Mouse (Mus musculus) left cerebral cortex, postnatal 14 days (tissue): Measurements from ENCODE around the gene Mus81. TPM values are rescaled to one million over a fixed set of nuclear protein-coding genes. Genes with fewer than 3 reads are reported as not detected.

Experiments
- DNase-seq, 2 experiments: peaks; one replicate each; pipeline ENCODE4 v3.0.0; 2021 to 2022; ENCODE audit warnings: low spot score in 2 of 2, mixed read lengths in 1 of 2
- intact Hi-C: fragments of 180-260 bp; cut with DNase I; formaldehyde crosslinking; loops from one replicate; pipeline ENCODE4 v1.15.1; 2025
- total RNA-seq, 2 experiments: library from RNA; stranded (reverse); gene quantifications; 2 replicates each; pipeline ENCODE4 v1.2.3; 2021

Gene Mus81
- total RNA-seq, 2 experiments from 2014 or later, result 33.7 to 37.0 TPM

DNA sequence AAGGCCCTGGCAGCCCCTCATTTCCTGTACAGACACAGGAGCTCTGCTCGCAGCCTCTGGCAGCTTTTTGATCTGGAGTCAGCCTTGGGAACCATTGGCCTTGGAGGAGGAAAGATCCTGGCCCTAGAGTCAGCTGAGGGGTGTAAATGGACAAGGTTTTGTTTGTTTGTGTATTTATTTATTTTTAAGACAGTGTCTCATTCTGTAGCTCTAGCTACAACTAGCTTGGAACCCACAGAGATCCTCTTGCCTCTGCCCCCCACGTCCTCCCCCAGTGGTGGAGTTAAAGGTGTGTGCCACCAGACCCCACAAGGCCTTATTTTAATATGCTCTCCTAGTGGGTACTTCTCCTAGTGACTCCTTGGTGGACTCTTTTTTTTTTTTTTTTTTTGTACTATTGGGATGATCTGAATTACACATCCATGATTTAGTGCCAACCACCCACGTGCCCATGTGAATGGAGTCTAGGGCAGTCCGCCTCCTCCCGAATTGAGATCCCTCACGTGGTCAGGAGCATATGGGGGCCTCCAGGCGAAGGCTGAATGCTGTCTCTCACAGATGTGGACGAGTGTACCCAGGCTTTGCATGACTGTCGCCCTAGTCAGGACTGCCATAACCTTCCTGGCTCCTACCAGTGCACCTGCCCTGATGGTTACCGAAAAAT is 11.1 kb downstream of the Mus81 start:
- intact Hi-C loops, result no loop called here
- peak; percentile 47 to 64 for DNase-seq

GRCm38 (mm10) chr19:5475069-5475714 is 13.0 kb downstream of the Mus81 start:
- DNase-seq, result no peak
- intact Hi-C loops, result no loop called here

DNA sequence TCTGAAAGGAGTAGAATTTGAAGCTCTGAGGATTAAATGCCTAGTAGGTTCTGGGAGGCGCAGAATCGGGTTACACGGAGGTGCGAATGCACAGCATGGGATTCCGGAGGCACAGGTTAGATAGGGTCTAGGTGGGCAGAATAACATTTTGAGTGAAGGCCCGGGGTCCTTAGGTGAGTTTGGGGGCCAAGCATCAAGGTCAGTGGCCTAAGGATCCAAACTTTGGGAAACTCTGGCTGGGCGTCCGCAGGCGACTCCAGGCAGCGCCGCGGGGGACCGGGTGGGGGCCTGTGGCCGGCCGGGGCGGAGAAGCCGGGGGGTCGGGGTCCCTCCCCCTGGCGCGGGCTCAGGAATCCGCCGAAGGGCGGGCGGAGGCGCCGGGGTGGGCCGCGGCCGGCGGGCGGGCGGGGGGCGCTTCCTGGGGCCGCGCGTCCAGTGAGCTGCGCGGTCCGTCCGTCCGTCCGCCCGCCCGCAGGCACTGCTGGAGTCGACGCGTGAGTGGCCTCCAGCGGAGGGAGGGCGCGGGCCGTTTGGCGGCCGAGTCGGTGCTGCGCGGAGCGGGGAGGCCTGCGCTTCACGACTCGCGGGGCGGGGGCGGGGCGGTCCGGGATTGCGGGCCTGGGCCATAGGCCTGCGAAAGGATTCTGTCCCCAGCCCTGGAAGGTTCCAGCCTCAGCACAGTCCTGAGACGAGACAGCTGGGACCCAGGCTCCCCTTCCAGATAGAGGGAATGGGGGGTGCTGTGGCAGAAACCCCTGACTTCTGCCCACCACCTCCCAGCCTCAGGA is 13.7 kb downstream of the Mus81 start:
- DNase-seq, result no peak
- intact Hi-C loops, result no loop called here

DNA sequence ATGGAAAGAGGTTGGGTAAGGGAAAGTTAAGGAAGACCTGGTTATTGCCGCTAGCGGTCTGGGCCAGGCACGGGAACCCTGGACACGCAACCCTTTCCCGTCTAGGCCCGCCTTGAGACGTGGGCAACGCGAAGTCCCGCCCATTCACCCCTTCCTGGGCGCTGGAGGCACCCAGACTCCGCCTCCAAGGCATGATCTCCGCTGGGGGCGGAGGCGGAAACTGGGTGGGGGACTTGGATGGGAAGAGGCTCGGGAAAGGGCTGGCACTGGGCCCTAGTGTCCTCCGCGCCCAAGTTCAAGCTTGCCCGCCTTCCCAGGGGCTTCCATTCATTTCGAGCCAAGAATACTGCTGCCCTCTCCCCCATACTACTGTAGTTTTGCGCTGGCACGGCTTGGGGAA is 14.5 kb downstream of the Mus81 start, which contains the start of gene Efemp2:
Gene Efemp2 (plus strand): TSS at position 235 of the 400 bp plus-strand sequence.
- peak; percentile 50 to 71 for DNase-seq
- intact Hi-C loops, result no loop called here

DNA sequence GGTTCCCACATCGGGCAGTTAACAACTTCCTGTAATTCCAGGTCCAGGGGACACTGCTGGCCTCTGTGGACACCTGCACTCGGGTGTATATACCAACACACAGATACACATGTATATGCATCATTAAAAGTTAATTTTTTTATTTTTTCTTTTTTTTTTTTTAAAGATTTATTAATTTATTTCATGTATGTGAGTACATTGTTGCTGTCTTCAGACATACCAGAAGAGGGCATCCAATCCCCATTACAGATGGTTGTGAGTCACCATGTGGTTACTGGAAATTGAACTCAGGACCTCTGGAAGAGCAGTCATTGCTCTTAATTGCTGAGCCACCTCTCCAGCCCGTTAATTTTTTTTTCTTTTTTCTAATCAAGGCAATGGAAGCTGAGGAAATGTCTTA is 15.3 kb downstream of the Mus81 start:
- intact Hi-C loops, result no loop called here
- DNase-seq, result no peak

- DNase-seq, result no peak
- intact Hi-C loops, result no loop called here
Measured at GRCm38 (mm10) chr19:5471846-5472245, 16.4 kb downstream of the Mus81 start.

GRCm38 (mm10) chr19:5468374-5468773 is 19.8 kb downstream of the Mus81 start, which contains the start of gene Ctsw:
TSS of gene Ctsw (minus strand) at chr19:5468507.
- intact Hi-C loops, result no loop called here
- peak in 1 of 2 experiments; percentile 54 for DNase-seq

DNA sequence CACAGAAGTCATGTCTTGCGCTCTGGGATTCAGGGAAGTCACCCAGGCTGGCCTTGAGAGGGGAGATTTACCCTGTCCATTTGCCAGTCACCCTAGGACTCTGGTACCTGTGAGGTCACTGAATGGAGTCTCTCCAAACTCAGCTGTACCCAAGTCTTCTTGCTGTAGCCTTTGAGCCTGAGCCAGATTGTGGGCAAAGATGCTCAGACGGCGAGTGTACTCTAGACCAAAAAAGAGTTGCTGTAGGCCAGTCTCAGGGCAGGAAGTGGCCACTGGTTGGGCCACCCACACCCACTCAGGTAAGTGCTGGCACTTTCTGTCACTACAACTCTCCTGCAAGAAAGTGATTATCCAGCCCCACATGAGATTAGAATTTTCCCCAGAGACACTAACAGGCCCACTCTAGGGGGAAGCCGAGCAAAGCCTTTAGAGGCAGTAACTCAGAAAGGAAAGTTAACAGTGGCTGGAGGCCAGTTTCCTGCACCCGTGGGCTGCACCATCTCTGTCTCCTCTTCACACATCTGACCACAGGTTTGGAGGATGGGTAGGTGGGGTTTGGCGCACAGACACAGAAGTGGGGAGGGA is 21.2 kb downstream of the Mus81 start:
- no peak for DNase-seq
- intact Hi-C loops, result no loop called here

GRCm38 (mm10) chr19:5465037-5465436 is 23.2 kb downstream of the Mus81 start:
- intact Hi-C loops, result no loop called here
- no peak for DNase-seq

DNA sequence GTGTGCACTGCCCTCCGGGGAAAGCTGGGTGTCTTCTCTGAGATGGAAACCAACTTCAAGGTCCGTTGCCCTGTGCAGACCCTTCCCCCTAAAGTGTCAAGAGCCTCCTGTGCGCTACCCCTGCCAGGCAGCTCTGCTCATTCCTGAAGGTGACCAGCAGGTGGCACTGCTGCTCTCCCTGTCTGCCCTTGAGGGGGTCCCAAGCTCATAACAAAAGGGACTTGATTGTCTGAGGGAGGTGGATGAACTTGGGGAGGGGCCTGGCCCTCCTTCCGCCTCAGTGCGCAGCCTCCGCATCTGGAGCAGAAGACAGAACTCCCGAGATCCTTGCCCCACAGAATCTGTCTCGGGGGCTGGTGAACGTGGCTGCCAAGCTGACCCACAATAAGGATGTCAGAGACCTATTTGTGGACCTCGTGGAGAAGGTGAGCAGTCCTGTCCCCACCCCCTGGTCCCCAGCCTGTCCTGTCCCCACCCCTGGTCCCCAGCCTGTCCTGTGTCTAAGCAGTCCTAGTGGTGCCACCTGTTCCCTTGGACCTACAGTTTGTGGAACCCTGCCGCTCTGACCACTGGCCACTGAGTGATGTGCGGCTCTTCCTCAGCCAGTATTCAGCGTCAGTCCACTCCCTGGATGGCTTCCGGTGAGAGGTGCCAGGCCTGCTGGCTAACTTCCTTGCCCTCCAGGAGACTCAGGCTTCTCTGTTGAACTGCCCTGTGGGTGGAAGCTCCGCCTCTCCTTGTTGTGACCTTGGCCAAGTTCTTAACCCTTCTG is 24.2 kb downstream of the Mus81 start:
- intact Hi-C loops, result loop anchor here (5.0 kb wide), 1 partner anchor 103 kb away; the partner anchor contains the start of gene Ap5b1
- peak in 1 of 2 experiments; percentile 64 for DNase-seq

DNA sequence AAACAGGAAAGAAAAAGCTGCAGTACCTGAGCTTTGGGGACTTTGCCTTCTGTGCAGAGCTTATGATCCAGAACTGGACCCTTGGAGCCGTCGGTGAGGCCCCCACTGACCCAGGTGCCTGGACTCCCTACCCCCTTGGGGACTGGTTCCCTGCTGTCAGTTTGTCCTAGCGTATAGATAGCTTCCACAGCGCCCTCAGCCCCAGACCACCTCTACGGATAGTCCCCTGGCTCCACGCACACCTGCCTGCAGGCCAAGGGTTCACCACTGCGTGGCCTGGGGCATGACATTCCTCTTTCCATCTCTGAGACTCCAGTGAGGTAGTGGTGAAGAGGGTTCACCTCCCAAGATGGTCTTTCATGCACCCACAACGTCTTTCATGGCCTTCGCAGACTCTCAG is 25.0 kb downstream of the Mus81 start:
- intact Hi-C loops, result loop anchor here (5.0 kb wide), 1 partner anchor 104 kb away; the partner anchor contains the start of gene Ap5b1
- DNase-seq, result no peak

DNA sequence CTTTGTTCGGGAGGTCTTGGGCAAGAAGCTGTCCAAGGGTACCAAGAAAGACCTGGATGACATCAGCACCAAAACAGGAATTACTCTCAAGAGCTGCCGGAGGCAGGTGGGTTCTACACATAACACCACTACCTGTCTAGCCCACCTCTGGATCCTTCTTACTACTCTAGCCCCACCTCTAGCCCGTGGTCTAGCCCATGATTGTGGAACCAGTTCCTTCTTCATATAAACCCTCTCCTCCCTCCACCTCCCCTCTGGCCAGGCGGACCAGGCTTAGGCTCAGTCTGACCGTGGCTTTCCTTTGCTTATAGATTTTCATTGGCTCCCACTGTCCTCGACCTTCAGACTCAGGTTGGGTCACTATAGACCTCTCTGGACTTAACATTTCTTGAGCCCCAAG is 26.8 kb downstream of the Mus81 start:
- intact Hi-C loops, result loop anchor here (2.0 to 5.0 kb wide), 2 partner anchors 27 to 106 kb away; partner anchors contain the start of genes Ap5b1 and Mus81
- no peak for DNase-seq

GRCm38 (mm10) chr19:5460465-5460911 is 27.7 kb downstream of the Mus81 start, which contains the start of gene Fibp:
TSS of gene Fibp (plus strand) at chr19:5460615.
- DNase-seq, result peak; percentile 89
- intact Hi-C loops, result loop anchor here (2.0 to 5.0 kb wide), 2 partner anchors 28 to 107 kb away; partner anchors contain the start of genes Ap5b1 and Mus81

DNA sequence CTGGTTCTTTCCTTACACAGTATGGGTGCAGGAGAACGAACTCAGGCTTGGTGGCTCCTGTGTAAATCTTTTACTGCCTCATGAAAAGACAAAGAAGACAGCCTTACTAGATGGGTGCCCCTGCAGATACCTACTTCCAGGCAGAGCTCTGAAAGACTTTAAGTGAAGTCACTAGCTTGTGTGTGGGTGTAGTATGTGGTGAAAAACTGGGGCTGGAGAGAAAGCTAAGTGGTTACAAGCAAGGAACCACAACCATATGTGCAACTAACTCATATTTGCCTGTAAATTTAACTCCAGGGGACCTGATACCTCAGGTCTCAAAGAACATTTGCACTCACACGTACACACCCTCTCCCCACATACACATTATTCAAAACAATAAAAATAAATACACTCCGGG is 28.3 kb downstream of the Mus81 start:
- intact Hi-C loops, result loop anchor here (2.0 to 5.0 kb wide), 2 partner anchors 29 to 107 kb away; partner anchors contain the start of genes Ap5b1 and Mus81
- no peak for DNase-seq

DNA sequence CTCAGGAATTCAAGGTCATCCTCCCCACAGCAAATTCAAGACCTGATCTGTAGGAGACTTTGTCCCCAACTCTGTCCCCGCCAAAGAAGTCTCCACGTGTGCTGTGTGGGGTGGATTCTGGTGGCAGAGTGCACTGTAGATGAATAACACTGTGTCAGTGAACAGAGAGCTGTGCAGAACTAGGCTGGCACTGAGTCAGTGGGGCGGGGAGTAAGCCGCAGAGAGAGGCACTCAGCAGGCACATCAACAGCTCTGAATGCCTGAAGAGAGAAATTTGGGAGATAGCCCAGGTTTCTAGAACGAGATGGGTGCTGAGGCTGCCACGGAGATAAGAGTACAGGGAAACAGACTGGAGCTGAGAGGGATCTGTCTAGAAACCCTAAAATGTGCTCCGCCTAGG is 29.2 kb downstream of the Mus81 start:
- peak; percentile 51 to 81 for DNase-seq
- intact Hi-C loops, result no loop called here

GRCm38 (mm10) chr19:5457746-5458442 is 30.3 kb downstream of the Mus81 start, which contains the start of gene Ccdc85b:
TSS of gene Ccdc85b (minus strand) at chr19:5457894.
- intact Hi-C loops, result no loop called here

DNA sequence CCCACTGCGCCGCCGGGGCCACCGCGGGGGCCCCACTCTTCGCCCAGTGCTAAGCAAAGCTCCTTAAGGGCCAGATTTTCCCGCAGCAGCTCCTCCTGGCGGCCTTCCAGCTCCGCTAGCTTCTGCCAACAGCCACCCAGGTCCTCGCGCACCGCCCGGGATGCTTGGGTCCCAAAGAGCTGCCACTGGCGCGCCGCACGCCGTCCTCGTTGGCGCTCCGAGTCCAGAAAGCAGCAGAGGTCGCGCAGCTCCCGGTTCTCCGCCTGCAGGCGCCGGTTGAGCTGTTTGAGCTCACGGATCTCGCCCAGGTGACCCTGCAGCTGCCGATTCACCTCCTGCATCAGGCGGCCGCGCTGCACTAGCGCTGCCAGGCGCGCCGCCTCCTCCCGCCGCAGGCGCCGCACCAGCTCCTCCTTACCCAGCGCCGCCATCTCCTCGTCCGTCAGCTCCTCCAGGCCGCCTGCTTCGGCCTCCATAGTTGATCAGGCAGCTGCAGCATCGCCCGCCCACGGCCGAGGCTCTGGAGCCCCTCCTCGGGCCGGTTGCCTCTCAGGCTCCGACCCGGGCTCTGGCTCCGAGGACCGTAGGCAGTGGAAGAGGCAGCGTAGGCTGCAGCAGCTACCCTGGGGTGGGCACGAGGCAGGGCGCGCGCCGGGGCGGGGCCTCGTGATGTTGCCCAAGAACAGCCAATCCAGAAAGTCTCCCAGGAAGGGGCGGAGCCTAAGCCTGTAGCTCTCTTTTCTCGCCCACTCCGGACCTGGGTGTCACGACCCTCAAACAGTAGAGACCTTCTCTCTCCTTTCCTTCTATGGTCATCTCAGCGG is 31.1 kb downstream of the Mus81 start:
- DNase-seq, result peak; percentile 96 to 98
- intact Hi-C loops, result no loop called here

More at GRCm38 (mm10) chr19:5457746-5458442, 30.3 kb downstream of the Mus81 start, which contains the start of gene Ccdc85b:
- DNase-seq, result no peak
